Mouse (Mus musculus) thymus, postnatal 0 days (tissue): ENCODE results near the gene Sipa1l3. TPM values are rescaled to one million over a fixed set of nuclear protein-coding genes. Genes with fewer than 3 reads are reported as not detected.

Experiments used
- DNase-seq: peaks from one replicate; pipeline ENCODE4 v3.0.0-alpha.2; 2015; ENCODE audit warnings: low spot score
- polyA plus RNA-seq: library from polyadenylated mRNA; unstranded; fragments of >200 nt; fragmentation: Nextera tagmentation; extraction: Ambion mirVana; gene quantifications from 2 replicates; pipeline ENCODE4 v1.2.1, GENCODE M21; 2015

Sipa1l3 gene
- polyA plus RNA-seq, 1 experiment from 2014 or later = 5.3 TPM

DNA sequence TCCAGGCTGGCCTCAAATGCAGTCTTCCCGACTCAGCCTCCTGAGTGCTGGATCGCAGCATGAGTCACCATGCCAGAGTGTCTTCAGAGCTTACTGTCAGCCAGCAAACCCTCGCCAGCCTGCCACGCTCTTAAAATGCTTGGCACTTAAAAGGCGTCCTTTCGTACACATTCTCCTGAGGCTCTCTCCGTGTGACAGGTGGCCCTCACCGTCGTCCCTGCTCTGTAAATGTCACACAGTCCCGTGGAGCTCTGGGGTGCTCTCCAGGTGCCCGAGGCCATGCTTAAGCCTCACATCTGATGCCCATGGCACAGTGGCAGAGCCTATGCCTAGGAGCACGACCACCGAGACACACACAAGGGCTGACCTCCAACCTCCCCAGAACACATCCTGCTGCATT, 132.1 kb downstream of the Sipa1l3 start:
- DNase-seq = no peak

DNA sequence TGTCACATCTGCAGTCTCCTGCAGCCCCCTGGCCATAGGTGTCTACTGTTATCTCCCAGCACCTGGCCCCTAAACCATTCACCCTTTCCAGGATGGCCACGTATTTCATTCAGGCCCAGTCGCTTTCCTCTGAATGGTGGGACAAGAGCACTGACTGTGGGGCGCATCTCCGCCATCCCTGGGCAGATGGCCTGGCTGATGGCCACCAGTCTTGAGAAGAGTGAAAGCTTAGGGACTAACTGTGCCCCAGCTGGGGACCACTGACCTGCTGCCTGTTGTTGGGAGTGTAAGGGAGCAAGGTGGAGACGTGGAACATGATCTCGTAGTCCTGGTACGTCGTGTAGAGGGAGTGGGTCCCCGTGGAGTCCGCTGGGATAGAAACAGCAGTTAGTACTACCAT, 132.7 kb downstream of the Sipa1l3 start:
- no peak for DNase-seq

DNA sequence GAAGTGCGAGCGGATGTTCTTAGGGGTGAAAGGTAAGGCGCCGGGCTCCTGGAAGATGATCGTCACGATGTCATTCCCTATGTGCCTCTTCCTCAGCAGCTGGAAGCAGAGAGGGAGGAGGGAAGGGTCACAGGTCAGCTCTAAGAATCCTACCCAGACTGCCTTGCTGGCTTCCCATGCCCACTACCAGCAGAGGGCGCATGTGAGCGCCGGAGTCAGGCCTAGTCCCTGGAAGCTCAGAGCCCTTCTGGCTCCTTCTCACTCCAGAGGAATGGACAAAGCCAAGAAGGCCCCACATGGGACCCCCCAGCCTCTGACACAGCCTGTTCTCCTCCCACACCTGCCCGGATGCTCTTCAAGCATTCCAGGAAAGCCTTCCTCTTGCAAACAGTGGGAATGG, 135.2 kb downstream of the Sipa1l3 start:
- DNase-seq = peak; percentile 71

DNA sequence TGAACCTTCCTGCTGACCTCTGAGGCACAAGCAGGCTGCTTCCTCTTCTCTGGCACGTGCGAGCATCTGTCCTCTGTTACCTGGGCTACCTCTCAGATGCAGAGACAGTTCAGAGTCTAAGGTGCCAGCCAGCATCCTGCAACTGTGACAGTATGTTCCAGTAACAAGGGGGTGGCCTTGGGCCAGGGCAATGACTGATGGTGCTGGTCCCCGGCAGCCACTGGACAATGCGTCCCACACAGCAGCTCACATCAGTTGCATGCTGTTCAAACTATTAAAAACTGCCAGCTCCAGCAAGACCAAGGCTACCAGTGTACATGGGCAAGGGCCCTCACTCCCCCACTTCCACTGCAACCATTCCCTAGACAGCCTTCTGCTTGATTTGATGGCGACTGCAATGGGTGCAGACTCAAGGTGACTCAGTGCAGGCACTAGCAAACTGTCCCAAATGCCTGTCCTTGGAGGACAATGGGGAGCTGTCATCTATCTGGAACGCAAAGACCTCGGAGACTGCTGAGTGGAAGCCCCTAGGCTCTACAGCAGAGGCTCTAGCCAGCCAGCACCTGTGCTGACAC, 136.9 kb downstream of the Sipa1l3 start:
- no peak for DNase-seq

DNA sequence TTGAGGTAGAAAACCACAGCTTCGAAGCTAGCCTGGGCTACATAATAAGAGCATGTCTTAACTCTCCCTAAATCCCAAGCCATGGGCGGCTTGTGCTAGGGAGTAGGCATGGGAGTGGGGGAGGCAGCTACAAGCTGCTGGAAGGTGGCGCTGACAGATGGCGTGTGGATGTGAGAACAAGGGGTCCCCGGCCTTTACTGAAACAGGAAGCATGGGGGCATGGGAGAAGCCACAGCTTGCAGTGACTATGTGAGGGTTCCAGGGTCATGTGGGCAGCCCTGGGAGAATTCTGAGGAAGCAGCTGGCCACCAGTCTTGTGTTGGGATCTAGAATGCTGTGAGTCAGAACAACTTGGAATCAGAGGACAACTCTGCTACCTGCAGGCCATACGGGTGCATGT, 144.4 kb downstream of the Sipa1l3 start:
- no peak for DNase-seq

DNA sequence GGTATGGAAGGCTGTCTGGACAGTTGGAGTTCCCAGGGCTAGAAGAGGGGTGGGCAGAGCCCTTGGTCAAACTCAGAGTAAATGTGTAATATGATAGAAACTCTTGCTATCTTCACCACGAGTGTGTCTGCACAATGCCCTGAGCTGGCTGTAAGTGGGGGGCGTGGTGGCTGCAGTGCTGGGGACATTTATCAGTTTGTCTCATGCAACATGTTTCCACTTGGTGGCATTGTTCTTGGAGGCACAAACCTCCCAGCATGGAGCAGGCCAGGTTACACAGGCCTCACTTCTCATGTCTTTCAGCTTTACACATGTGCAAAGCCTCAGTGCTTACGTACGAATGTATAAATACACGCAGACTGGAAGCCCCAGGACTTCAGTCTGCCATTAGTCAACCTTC, 146.3 kb downstream of the Sipa1l3 start:
- DNase-seq = no peak

DNA sequence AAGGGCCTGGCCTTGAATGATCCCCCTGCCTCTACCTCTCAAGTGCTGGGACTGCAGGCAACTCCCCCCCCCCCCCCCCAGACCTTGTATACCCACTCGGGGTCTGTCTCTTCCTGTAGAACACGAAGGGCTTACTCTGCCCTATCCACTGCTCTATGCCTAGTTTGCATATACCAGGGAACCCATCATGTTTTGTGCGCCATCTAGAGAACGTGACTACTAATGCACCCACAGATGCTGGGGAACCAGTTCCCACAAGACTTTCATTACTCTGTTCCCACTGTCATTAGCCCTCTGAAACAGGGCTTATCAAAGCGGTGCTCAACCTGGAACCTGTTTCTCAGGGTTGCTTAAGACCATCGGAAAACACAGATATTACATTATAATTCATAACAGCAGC, 148.4 kb downstream of the Sipa1l3 start:
- peak; percentile 62 for DNase-seq

DNA sequence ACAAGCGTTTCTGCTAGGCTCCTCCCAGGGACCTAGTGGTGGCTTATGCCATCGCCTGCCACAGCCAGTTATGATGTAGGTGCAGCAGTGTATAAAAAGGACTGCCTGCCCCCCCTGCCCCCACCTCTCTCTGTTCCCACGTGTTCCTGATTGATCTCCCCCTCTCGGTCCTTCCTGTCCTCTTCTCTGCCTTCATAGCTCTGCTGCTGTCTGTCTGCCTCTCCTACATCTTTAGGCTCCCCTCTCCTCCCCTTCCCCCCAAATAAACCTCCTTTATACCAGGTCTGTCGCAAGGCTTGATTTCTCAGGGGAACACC, 150.5 kb downstream of the Sipa1l3 start:
- no peak for DNase-seq

DNA sequence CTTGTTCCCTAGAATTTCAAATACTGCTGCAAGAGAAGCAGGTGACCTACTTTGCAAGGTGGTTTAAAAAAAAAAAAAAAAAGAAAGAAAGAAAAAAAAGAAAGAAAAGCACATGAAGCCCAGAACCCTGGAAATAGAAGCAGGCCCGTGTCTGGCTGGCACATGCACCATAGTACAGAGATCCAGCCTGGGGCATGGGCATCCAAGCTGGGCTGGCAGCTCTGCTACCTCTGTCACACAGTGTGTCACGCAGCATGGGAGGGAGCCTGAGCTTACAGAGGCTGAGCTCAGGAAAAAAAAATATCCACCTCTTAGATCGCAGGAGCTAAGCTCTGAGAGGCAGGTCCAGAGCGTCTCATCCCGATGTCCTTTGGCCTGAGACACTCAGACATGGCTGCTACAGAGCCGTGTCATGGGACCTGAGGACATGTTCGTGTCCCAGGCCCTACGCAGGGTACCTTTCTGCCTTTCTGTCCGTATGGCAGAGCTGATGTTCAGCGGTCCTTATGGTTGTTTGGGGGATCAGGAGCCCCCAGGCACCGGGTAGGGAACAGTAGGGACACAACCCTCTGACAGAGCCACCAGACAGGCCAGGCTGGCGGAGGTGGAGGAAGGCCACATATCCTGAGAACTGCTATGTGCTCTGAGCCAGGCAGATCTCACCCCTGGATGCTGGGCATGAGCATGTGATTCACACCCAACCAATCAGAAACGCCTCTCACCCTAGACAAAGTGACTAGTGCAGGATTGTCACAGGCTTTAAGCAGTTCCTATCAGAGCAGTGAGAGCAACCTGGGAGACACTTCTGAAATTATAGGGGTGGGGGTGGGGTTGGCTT, 151.1 kb downstream of the Sipa1l3 start:
- peak; percentile 72 for DNase-seq

DNA sequence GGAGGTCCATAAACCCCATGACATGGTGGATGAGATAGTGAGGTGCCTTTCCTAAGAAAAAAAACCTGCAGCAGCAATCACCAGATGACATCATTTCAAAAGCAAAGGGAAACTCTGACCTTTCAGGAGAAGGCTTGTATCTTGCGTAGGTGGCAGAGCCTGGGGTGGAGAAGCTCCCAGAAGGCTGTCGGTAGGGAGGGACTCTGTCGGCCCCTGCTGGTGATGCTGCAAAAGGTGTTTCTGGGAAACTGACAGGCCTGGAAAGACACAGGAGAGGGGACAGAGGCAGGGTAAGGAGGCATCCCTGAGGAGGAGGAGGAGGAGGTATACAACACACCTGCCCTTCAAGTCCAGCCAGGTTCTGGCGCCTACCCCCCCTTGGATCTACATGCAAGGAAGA, 154.4 kb downstream of the Sipa1l3 start:
- peak; percentile 42 for DNase-seq

DNA sequence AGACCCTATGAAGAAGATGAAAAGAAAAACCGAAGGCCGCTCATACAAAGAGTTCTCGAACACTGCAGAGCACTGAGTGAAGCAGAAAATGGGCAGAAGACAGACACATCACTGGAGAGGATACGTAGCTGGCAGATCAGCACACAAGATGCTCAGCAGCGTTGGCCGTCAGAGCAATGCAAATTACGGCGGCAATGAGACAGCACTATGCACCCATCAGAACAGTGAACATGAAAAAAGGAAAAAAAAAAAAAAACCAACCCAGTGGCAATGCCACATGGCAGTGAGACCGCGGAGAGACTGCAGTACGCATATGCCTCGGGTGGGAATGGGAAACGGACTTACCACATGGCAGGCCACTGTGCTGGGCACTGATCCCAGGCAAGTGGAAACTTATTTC, 156.9 kb downstream of the Sipa1l3 start:
- no peak for DNase-seq

DNA sequence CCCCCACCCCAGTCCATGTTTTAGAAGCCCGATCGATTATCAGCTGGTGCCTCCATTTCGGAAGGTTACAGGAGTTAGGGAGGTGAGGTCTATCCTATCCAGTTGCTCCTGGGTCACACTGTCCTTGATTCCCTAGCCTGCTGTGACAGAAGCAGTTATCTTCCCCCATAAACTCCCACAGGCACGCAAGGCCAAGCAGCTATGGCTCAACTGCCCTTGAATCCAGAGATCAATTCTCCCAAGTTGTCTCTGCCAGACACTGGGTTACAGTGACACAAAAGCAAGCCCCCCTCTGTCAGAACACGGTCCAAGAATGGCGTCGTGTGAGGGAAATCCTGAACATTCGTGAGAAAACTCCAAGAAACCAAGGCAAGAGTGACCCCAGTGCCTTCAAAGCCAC, 163.0 kb downstream of the Sipa1l3 start:
- no peak for DNase-seq

DNA sequence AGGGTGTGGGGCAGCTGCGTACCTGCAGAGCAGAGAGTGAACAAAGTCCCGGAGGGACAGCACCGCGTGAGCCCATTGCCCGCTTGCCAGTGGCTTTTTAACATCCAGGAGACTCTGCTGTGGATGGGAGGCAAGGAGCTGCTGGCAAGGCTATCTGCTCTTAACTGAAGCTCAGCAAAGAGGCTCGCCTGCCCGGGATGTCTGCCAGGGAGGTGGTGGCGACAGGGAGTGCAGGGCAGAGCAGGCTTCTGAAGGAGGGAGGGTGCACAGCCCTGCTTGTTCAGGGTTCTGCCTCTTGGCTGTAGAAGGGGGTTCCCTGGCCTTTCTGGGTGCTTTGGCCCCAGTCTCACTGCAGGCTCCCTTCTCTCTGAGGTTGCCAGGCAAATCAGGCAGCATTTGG, 164.3 kb downstream of the Sipa1l3 start:
- no peak for DNase-seq

DNA sequence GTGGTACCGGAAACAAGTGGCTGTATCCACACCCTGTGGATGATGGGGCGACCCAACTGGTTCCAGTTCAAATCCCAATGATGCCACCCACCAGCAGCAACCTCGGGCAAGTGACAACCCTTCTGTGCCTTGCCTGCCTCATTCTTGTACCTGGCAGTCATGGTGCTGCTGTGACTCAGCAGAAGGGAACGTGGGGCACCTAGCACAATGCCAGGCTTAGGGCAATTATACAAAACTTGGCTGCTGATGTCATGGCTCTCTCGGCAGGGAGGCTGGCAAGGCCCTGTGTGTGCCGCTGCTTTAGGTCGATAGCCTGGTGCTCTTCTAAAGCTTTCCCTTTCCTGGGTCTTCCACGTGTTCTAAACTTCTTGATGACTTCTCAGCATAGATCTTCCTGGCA, 166.2 kb downstream of the Sipa1l3 start:
- no peak for DNase-seq

DNA sequence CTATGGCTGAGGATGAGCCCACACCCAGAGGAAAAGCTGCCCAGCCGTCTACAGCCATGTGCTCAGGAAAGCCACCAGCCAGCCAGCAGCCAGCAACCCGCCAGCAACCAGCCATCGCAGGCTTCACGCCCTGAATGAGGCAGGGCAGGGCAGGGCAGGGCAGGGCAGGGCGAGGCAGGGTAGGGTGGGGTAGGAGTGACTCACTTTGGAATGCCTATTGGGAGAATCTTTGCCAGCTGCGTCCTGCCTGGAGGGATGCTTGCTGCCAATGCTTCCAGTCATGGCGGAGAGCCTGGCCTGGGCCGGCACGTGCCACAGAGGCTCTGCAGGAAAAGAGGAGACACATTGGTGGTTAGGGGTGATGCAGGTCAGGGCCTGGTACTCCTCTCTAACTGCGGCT, 168.0 kb downstream of the Sipa1l3 start:
- DNase-seq = no peak

DNA sequence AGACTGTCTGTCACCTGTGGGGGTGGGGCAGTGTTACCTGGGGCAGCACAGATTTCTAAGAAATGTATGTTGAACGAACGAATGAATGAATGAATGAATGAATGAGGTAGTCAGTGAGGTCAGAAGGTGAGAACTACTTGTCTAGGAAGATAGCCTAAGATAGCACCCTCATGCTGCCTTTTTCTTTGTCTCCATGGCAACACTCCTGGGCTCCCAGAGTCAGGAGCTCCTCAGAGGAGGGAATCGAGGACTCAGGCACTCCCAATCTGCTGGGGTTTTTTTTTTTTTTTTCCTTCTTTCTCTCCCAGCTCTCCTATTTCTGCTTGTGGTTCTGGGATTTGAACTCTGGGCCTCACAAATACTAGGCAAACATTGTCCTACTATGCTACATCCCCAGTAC, 172.2 kb downstream of the Sipa1l3 start:
- DNase-seq = no peak

DNA sequence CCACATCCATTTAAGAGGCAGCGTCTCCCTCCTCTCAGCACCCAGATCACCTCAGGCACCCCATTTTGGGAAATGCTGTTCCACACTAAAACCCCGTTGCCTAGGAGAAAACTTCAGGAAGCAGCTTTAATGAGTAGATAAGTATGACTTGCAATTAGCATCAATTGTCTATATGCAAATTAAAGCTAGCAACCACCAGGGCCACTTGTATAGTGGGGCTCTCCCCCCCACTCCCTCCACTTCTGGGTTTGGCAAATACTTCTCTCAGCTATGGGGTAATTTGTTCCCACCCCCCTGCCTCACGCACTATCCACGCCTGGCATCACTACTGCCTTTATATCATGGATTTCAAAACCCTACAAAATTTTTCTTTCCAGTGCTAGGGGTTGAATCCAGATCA, 172.9 kb downstream of the Sipa1l3 start:
- no peak for DNase-seq

DNA sequence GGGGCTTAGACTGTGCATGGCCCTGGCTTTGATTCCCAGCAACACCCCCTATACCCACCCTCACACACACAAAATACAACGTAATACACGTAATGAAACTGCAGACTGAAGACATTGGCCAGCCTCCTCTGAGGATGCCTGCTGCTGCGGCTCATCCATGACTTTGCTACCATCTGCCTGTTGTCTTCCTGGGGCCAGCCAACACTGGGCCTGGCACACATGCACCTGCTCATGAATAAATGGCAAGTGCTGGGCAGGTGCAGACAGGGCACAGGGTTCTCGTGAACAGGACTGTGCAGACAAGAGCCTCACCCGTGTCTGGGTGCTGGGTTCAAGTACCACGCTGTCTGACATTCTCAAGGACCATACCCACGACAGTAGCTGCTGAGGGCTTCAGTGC, 174.7 kb downstream of the Sipa1l3 start:
- DNase-seq = no peak

DNA sequence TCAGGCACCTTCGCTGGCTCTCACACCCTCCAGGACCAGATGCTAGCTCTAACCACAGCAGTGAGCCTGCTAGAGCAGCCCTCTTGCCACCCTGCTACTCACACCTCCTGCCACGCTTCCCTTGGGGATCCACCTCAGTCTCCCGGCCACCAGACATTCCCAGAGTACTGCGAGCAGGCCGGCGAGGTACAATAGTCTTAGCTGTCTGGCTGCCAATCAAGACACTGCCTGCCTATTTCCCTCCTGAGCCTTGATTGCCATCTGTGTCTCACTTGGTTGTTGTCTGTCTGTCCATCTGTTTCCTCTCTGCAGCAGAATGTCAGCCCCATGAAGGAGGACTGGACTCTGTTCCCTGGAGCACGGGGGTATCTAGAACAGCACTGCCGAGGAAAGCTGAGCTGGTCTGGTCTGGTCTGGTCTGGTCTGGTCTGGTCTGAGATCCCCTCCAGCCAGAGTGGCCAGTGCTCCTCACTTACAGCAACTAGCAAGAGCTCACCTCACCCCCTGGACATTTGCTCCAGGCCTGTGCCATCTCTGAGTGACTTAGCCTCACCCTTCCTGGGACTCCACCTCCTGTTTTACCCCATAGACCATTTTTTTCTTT, 175.8 kb downstream of the Sipa1l3 start:
- no peak for DNase-seq

DNA sequence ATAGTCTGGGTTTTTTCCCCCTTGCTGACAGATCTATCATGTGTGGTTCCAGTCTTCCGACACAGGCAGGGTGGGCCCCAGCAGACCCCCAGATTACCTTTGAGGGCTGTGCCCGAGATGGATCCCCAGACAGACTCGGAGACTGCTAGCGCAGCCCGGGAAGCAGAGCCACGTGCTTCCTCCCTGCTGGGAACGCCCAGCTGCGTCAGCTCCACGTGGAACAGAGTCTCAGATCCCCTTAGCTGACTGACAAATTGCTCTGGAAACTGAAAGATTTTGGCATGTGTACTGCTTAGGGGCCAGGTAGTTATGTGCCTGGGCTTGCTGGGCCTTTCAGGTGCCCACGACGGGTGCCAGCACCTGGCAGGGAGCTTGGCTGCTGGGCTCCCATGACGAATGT, 176.7 kb downstream of the Sipa1l3 start:
- no peak for DNase-seq

DNA sequence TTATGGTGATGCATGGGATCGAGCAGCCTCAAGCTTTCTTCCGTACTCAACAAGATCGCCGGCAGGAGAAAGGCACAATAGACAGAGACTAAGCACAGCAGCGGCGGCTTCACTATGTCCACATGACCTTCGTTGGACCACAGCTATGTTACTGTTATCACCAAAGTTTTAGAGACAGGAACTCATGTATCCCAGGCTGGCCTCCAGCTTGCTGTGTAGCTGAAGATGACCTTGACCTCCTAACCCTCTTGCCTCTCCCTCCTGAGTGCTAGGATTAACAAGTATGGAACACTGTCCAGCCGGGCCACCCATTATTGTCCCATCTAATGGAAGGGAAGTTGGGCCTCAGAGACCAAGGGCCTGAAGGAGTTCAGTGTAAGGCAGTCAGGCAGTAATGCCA, 177.6 kb downstream of the Sipa1l3 start:
- DNase-seq = no peak

DNA sequence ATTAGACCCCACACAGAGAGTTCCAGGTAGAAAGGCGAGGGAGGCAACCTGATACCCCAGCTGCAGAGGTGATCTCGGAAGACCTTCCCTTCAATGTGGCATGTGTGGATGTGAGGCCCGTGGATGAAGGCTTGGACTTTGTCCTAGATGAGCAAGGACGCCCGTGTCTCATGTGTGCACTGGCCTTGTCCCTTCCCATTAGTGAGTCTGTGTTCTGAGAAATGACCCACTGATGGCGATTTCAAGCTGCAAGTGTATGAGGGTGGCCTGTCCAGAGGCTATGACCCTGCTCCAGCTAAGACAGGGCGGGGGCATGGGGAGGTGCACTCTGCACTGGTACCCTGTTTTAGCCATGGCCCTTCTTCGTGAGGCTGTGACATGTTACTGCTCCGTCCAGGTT, 178.2 kb downstream of the Sipa1l3 start:
- DNase-seq = no peak
